9 mouse cellular contexts compared by ENCODE assay signal in the genomic region with DNA sequence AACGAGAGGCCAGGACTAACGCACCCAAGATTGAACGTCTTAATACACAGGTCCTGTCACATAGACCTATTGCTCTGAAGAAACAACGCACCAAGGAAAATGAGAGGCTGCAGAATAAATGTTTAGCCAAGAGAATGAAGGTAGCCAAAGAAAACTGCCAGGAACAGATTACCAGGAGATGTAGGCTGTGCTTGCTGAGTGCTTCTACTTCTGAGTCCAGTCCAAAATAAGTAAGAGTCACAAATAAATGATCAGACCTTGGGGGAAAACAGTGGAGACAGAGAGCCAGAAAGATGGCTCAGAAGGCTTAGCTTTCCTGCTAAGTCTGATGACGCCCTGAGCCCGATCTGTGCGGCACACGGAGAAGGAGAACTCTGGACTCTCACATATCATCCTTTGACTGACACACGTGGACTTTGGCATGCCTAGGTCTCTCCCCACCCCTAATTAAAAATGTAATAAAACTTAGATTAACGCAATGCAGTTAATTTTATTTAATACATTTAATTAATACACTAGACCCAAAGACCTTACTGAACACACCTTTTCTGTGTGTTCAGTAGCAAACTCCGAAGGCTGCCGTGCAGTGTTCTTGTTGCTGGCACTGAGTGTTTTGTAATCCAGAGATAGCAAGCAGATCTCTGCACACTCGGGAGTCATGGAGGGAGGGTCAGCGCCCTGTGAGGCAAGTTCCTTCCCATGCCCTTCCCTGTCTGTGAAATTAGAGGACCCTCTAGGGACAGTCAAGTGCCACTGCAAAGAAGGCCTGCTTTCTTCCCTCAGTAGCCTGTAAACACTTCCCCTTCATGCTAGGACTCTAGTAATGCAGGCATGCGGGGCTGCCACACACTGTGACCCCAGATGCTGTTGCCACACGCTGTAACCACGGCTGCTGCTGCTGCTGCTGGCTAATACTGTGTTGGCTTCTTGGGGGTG. TPM values are rescaled to one million over a fixed set of nuclear protein-coding genes. Genes with fewer than 3 reads are reported as not detected.
DNase-seq lines count a peak whose midpoint lies in the region; ATAC-seq and TF ChIP-seq lines count a peak whose summit lies in the region.
"Had no signal": no experiment of that assay in that cellular context is flagged by ENCODE, and none has a peak within 500 bp of the region (broad histone marks: within the 10 kb centered on the region; RNA-seq: fewer than 3 reads in every experiment).

No protein-coding gene starts in this region.

- no peak; the same call in 1 of the 2 replicates for ATAC-seq in liver, embryonic 11.5 days (replicated peaks; ENCODE audit: low FRiP score)
- peak; percentile 90 for ATAC-seq in intestine, embryonic 15.5 days

- 22% methylated on average over 17 of the region's 17 CpGs for WGBS in liver, adult 2 months
- WGBS in liver, embryonic 11.5 days = 71% methylated on average over 17 of the region's 17 CpGs
- WGBS in intestine, embryonic 15.5 days = 47% methylated on average over 17 of the region's 17 CpGs

- DNase-seq in cerebellum, postnatal 10 days = peak; percentile 34 to 40
- no peak for DNase-seq in cerebellum, adult 9-11 months
- DNase-seq in liver, adult 2 months (ENCODE audit: extremely low read depth, low read depth, low spot score) = peak; percentile 74
- no peak for DNase-seq in liver, embryonic 11.5 days (ENCODE audit: low spot score)
- peak; percentile 44 for DNase-seq in splenic B cell, adult 2 months (ENCODE audit: low read depth, low spot score)
- no peak for DNase-seq in ovary, postnatal 36 days (ENCODE audit: low spot score)
- DNase-seq in left cerebral cortex, postnatal 36 days (ENCODE audit: low spot score in 2 of 2) = no peak
- DNase-seq: heart, postnatal 10 days had no signal

- H3K27ac ChIP-seq in liver, adult 2 months (replicated peaks; ENCODE audit: insufficient read depth, low read depth, low read length) = peak overlapping the region; percentile 31
- H3K27ac ChIP-seq in liver, embryonic 11.5 days (ENCODE audit: low read depth, low read length) = no peak overlapping the region
- H3K27ac ChIP-seq in intestine, embryonic 15.5 days = peak overlapping the region; percentile 65

- H3K4me3 ChIP-seq in liver, adult 2 months (ENCODE audit: insufficient read depth, low read depth, low read length) = no peak overlapping the region
- no peak overlapping the region for H3K4me3 ChIP-seq in liver, embryonic 11.5 days (ENCODE audit: low read depth, low read length)
- H3K4me3 ChIP-seq in intestine, embryonic 15.5 days (replicated peaks) = no peak overlapping the region

- TF ChIP-seq POLR2A in liver, adult 2 months (IDR thresholded peaks at IDR 0.05; ENCODE audit: extremely low read depth, insufficient read depth, low read length) = no peak

- peak; percentile 38 for TF ChIP-seq CTCF in liver, adult 2 months (IDR thresholded peaks at IDR 0.05; ENCODE audit: low read depth, low read length)

- H3K27me3 ChIP-seq in liver, adult 2 months (ENCODE audit: control insufficient read depth, insufficient read depth, low read length) = no peaks in the 10 kb centered on the region
- H3K27me3 ChIP-seq in liver, embryonic 11.5 days (replicated peaks; ENCODE audit: control insufficient read depth, insufficient read depth, low read length) = no peaks in the 10 kb centered on the region
- H3K27me3 ChIP-seq in intestine, embryonic 15.5 days (replicated peaks) = no peaks in the 10 kb centered on the region
- H3K27me3 ChIP-seq in splenic B cell, adult 2 months (ENCODE audit: control insufficient read depth, insufficient read depth, low read length, poor library complexity, severe bottlenecking) = no peaks in the 10 kb centered on the region

- peaks cover 34% of the 10 kb centered on the region for H3K4me1 ChIP-seq in liver, adult 2 months (ENCODE audit: control insufficient read depth, insufficient read depth, low read length)
- peaks cover 16% of the 10 kb centered on the region for H3K4me1 ChIP-seq in liver, embryonic 11.5 days (replicated peaks; ENCODE audit: control insufficient read depth, insufficient read depth, low read length)
- peaks cover 29% of the 10 kb centered on the region for H3K4me1 ChIP-seq in intestine, embryonic 15.5 days (replicated peaks)

- intact Hi-C loops in left cerebral cortex, postnatal 36 days (cut with DNase I) = no loop called here

- H3K79me2 ChIP-seq in liver, adult 2 months (ENCODE audit: control insufficient read depth, insufficient read depth, low read length) = peaks cover 42% of the 10 kb centered on the region

- no peak overlapping the region for H3K4me2 ChIP-seq in liver, embryonic 11.5 days
- peak overlapping the region; percentile 25; the same call in 1 of the 2 replicates for H3K4me2 ChIP-seq in intestine, embryonic 15.5 days (replicated peaks)

- peak overlapping the region; percentile 44; the same call in 1 of the 2 replicates for H3K9ac ChIP-seq in liver, adult 2 months (ENCODE audit: low read depth, low read length)
- H3K9ac ChIP-seq in liver, embryonic 11.5 days (ENCODE audit: low read depth, low read length) = no peak overlapping the region
- no peak overlapping the region for H3K9ac ChIP-seq in intestine, embryonic 15.5 days

- H3K9me3 ChIP-seq in liver, embryonic 11.5 days (ENCODE audit: control insufficient read depth, low read length) = no peaks in the 10 kb centered on the region
- H3K9me3 ChIP-seq in intestine, embryonic 15.5 days = no peaks in the 10 kb centered on the region

- H3K36me3 ChIP-seq in liver, adult 2 months (ENCODE audit: control insufficient read depth, insufficient read depth, low read length) = peaks cover 1% of the 10 kb centered on the region; the same call in 1 of the 2 replicates
- H3K36me3 ChIP-seq in liver, embryonic 11.5 days (ENCODE audit: control insufficient read depth, insufficient read depth, low read length) = no peaks in the 10 kb centered on the region; the same call in 1 of the 2 replicates
- H3K36me3 ChIP-seq in intestine, embryonic 15.5 days = no peaks in the 10 kb centered on the region
- H3K36me3 ChIP-seq in splenic B cell, adult 2 months (ENCODE audit: control insufficient read depth, insufficient read depth, low read length, poor library complexity, severe bottlenecking) = peaks cover 1% of the 10 kb centered on the region; the same call in 1 of the 2 replicates

RNA-seq across cellular contexts. Expression of a gene that starts 18.9 kb away (rescaled TPM):
- total RNA-seq in liver, adult 2 months (2014; rRNA removed) = 16.3 and 17.6 TPM in 2 replicates
- 8.7 and 9.5 TPM in 2 replicates for polyA plus RNA-seq in liver, adult 2 months (2012; rRNA removed)
- polyA plus RNA-seq in liver, embryonic 11.5 days (2014; fragmentation: Nextera tagmentation; extraction: Ambion mirVana) = 6.7 and 8.2 TPM in 2 replicates
- 10.4 and 11.0 TPM in 2 replicates for polyA plus RNA-seq in intestine, embryonic 15.5 days (2015; fragmentation: Nextera tagmentation; extraction: Ambion mirVana)
- total RNA-seq in left cerebral cortex, postnatal 36 days (2021) = 10 to 100 TPM; 39.1 to 42.7 TPM

RNA-seq across cellular contexts. Expression of a gene that starts 38.8 kb away (rescaled TPM):
- 1.6 and 1.9 TPM in 2 replicates for total RNA-seq in liver, adult 2 months (2014; rRNA removed)
- 3.5 and 5.9 TPM in 2 replicates for polyA plus RNA-seq in liver, adult 2 months (2012; rRNA removed)
- 2.1 and 3.1 TPM in 2 replicates for polyA plus RNA-seq in liver, embryonic 11.5 days (2014; fragmentation: Nextera tagmentation; extraction: Ambion mirVana)
- 3.0 and 3.2 TPM in 2 replicates for polyA plus RNA-seq in intestine, embryonic 15.5 days (2015; fragmentation: Nextera tagmentation; extraction: Ambion mirVana)
- 10 to 100 TPM; 12.2 to 14.5 TPM for total RNA-seq in left cerebral cortex, postnatal 36 days (2021)

RNA-seq across cellular contexts. Expression of a gene that starts 51.0 kb away (rescaled TPM):
- 3.8 and 4.5 TPM in 2 replicates for total RNA-seq in liver, adult 2 months (2014; rRNA removed)
- 1.00 and 1.5 TPM in 2 replicates for polyA plus RNA-seq in liver, adult 2 months (2012; rRNA removed)
- 7.0 and 7.9 TPM in 2 replicates for polyA plus RNA-seq in liver, embryonic 11.5 days (2014; fragmentation: Nextera tagmentation; extraction: Ambion mirVana)
- 8.6 and 9.2 TPM in 2 replicates for polyA plus RNA-seq in intestine, embryonic 15.5 days (2015; fragmentation: Nextera tagmentation; extraction: Ambion mirVana)
- total RNA-seq in left cerebral cortex, postnatal 36 days (2021) = 1 to 10 TPM; 2.8 to 4.6 TPM

RNA-seq across cellular contexts. Expression of a gene that starts 51.1 kb away (rescaled TPM):
- 52.8 and 58.8 TPM in 2 replicates for total RNA-seq in liver, adult 2 months (2014; rRNA removed)
- polyA plus RNA-seq in liver, adult 2 months (2012; rRNA removed) = 24.9 and 27.9 TPM in 2 replicates
- polyA plus RNA-seq in liver, embryonic 11.5 days (2014; fragmentation: Nextera tagmentation; extraction: Ambion mirVana) = 204 and 211 TPM in 2 replicates
- 268 and 278 TPM in 2 replicates for polyA plus RNA-seq in intestine, embryonic 15.5 days (2015; fragmentation: Nextera tagmentation; extraction: Ambion mirVana)
- total RNA-seq in left cerebral cortex, postnatal 36 days (2021) = 100 to 1,000 TPM; 185 to 191 TPM

Comparison
In these comparisons a context has a peak if more than half of its experiments do, and no peak if none do; other contexts are left out.
1. DNase-seq: peak in cerebellum, postnatal 10 days (2 of 2), liver, adult 2 months (single experiment) and splenic B cell, adult 2 months (single experiment); none in cerebellum, adult 9-11 months (single experiment), liver, embryonic 11.5 days (single experiment), ovary, postnatal 36 days (single experiment) and left cerebral cortex, postnatal 36 days (0 of 2).